Mouse (Mus musculus) left cerebral cortex, adult 6 months (tissue): Measurements from ENCODE around the gene Arhgef15. TPM values are rescaled to one million over a fixed set of nuclear protein-coding genes. Genes with fewer than 3 reads are reported as not detected.

ENCODE experiments used
- long read RNA-seq, 2 experiments: library from polyadenylated mRNA; unstranded; transcript quantifications; one replicate each; pipeline ENCODE4 v2.0.0; 2019 to 2020
- polyA plus RNA-seq: library from polyadenylated mRNA; unstranded; fragments of <200 nt; fragmentation: Nextera tagmentation; gene quantifications from 2 replicates; pipeline ENCODE4 v1.2.3, GENCODE M21; 2021

The Arhgef15 gene
- polyA plus RNA-seq = 9.7 and 13.3 TPM in 2 replicates
- long read RNA-seq, experiment 1, full-length matches to known transcripts = 8 of 67 reads
- long read RNA-seq, experiment 1, partial matches to known transcripts = 34 of 67 reads
- long read RNA-seq, experiment 1, other reads (novel, unspliced or antisense) = 25 of 67 reads
- long read RNA-seq, experiment 2, partial matches to known transcripts = 9 of 20 reads
- long read RNA-seq, experiment 2, other reads (novel, unspliced or antisense) = 10 of 20 reads

GRCm38 (mm10) chr11:68957308-68957707, at the start of gene Arhgef15:
Gene Arhgef15 (minus strand): TSS chr11:68957480.

GRCm38 (mm10) chr11:68975085-68975484, 17.8 kb upstream of the Arhgef15 start, which contains the start of gene Rangrf:
Gene Rangrf (minus strand): TSS chr11:68975185.

DNA sequence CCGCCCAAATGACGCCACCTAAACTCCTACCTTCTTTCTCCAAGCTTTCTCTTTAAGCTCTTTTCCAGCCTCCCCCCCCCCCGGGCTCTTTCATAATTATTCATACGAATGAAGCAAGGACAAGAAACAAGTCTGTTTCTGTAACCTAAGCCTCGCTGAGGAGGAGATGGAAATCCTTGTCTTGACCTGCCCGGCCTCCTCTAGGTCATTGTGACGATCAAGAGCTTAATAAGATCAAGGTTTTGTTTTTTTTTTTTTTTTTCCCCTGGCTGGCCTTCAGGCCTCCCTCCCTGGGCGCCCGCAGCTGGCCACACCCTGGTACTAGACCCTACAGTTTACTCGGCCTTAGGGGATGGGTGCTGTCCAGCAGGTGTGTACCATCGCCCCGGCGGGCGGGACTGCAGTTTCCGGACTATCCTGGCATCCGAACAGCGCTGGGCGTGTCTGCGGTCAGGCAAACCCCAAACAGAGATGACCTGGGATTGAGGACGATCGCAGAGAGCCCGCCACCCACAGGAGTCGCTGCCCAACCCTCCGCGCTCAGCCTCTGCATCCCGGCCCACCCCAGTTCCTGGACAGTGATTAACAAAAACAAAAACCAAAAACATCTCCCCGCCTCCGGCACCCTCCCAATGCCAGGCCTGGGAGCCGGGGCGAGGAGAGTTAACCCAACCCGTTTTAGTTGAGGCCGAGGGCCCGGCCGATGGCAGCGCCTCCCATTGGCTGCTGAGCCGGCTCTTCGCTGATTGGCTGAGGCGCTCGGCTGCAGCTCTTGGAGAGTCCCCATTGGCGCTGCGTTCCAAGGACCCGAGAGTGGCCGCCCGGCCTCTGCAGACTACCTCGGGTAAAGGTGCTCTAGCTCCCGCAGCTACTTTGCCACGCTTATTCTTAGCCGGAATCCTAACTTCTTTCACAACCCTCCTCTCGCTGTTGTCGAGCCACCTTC, 10.3 kb upstream of the Arhgef15 start, which contains the start of gene Slc25a35:
Gene Slc25a35 (plus strand): TSS at position 795 of the 946 bp plus-strand sequence.

GRCm38 (mm10) chr11:68926981-68927380, 30.3 kb downstream of the Arhgef15 start, which contains the start of gene Odf4:
Gene Odf4 (minus strand): TSS chr11:68927081.

DNA sequence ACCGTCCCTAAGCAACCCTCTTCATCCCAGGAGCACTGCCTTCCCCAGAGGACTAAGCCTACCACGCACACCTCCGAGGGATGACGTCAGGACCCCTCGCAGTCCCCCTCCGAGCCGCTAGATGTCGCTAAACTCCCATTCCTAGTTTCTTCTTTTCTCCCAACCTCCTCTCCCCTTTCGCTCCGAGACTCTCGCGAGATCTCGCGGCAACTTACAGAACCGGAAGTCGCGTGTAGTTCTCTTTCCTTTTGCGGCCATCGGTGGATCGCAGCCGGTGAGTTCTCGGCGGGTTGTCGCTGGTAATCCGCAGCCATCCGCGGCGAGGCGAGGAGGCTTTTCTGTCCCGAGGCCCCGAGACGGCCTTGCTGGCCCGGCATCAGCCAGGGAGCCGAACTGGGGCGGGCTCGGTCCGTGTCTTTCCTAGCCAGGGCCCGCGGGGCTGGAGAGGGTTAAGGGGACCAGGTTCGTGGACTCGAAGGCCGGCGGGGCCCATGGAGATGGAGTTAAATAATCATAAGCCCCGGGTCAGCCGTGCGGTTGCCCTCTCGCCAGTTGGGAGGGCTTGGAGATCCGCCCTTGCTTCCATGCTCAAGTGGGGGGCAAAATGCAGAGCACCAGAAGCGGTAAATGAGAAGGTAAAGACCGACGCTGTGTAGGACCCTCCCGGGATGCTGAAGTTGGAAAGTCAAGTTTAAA, 55.8 kb downstream of the Arhgef15 start, which contains the start of gene Rpl26:
Gene Rpl26 (plus strand): TSS at position 233 of the 696 bp plus-strand sequence.

Other genes with a start within 250 kb of the Arhgef15 start
- 89.7 and 92.9 TPM in 2 replicates for gene Ndel1, start 85.6 kb downstream of the Arhgef15 start, polyA plus RNA-seq
- gene Rnf222, start 68.9 kb downstream of the Arhgef15 start, polyA plus RNA-seq = not detected in 2 replicates
- gene Rpl26, start 55.9 kb downstream of the Arhgef15 start, polyA plus RNA-seq = 3,549 and 3,569 TPM in 2 replicates
- gene Odf4, start 30.4 kb downstream of the Arhgef15 start, polyA plus RNA-seq = not detected in 2 replicates
- gene Slc25a35, start 10.7 kb upstream of the Arhgef15 start, polyA plus RNA-seq = 2.4 and 3.7 TPM in 2 replicates
- 26.7 and 27.0 TPM in 2 replicates for gene Rangrf, start 17.7 kb upstream of the Arhgef15 start, polyA plus RNA-seq
- 10.9 and 12.5 TPM in 2 replicates for gene Pfas, start 51.0 kb upstream of the Arhgef15 start, polyA plus RNA-seq
- 14.9 and 16.4 TPM in 2 replicates for gene Ctc1, start 58.4 kb upstream of the Arhgef15 start, polyA plus RNA-seq
- gene Aurkb, start 88.2 kb upstream of the Arhgef15 start, polyA plus RNA-seq = 0.38 and 0.56 TPM in 2 replicates
- 13.0 and 28.1 TPM in 2 replicates for gene Borcs6, start 102.2 kb upstream of the Arhgef15 start, polyA plus RNA-seq
- 35.2 and 37.9 TPM in 2 replicates for gene Tmem107, start 113.3 kb upstream of the Arhgef15 start, polyA plus RNA-seq
- gene Vamp2, start 131.0 kb upstream of the Arhgef15 start, polyA plus RNA-seq = 323 and 837 TPM in 2 replicates
- 25.9 and 39.5 TPM in 2 replicates for gene Per1, start 137.7 kb upstream of the Arhgef15 start, polyA plus RNA-seq
- 0.43 and 1.3 TPM in 2 replicates for gene Hes7, start 162.9 kb upstream of the Arhgef15 start, polyA plus RNA-seq
- gene 9130213A22Rik, start 165.1 kb upstream of the Arhgef15 start, polyA plus RNA-seq = 0.54 and 0.85 TPM in 2 replicates
- 4.5 and 4.8 TPM in 2 replicates for gene Aloxe3, start 168.4 kb upstream of the Arhgef15 start, polyA plus RNA-seq
- 3.3 TPM in 2 replicates for gene Alox12b, start 199.5 kb upstream of the Arhgef15 start, polyA plus RNA-seq
- 2.8 and 4.3 TPM in 2 replicates for gene Alox8, start 240.4 kb upstream of the Arhgef15 start, polyA plus RNA-seq